Mouse (Mus musculus): Measurements from ENCODE around the gene Ccl9.
"Not testable (repeated sequence)": the region's sequence is repeated elsewhere in the genome, so short reads cannot be mapped to it uniquely, and the experiment has no call there.

Gene Ccl9

DNA sequence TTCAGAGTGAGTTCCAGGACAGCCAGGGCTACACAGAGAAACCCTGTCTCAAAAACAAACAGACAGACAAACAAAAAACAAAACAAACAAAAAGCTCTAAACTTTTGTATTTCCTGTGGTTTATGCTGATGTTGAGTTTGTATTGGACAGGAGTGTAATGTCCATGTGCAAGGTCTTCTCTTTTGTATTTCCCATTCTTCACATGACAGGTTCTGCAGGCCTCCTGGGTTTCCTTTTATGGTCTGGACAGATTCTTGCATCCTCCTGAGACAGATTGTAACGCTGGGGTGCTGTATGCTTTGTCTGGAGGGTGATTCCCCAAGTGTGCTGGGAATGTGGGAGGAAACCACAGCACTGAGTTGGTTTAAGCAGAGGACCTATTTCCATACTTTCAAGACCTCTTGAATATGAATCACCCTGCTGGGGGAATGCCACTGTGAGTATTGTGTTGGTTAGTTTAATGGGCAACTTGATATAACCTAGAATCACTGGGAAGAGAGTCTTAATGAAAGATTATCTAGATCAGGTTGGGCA is 2.3 kb upstream of the Ccl9 start:
- no peak for DNase-seq (ENCODE audit: low spot score)

DNA sequence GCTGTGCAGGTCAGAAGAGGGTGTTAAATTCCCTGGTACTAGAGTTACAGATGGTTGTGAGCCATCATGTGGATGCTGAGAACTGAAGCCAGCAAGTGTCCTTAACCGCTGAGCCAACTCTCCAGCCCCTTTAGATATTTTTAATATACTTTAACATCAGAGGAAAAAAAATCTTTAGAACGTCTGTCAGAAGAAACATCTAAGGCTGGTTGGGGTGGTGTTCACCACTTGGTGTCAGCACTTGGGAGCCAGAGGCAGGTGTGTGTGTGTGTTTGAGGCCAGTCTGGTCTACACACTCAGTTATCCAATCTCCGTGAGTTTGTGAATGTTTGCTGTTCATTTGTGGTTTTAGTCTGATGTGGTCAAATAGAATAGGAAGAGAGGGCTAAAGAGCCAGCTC is 563 bp upstream of the Ccl9 start:
- no peak for DNase-seq (ENCODE audit: low spot score)

- no peak for DNase-seq (ENCODE audit: low spot score)
Measured at GRCm38 (mm10) chr11:83576927-83577555, 1.4 kb downstream of the Ccl9 start.

DNA sequence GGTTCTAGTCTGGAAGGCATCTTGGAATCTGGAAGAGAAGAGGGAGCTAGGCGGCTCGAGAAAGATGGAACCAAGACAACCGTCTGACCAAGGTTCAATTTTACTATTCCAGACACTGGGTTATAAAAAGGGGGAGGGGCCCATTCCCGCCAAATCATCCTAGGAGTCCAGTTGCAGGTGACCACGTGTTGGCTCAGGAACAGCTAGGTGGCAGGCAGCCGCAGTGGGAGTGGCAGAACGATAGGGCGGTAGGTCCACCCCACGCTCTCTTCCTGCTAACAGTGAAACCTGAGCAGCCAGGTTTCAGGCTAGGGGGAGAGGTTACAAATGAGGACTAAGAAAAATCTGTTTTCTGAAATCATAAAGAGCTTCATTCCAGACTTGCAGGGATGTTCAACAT is 5.6 kb downstream of the Ccl9 start:
- no peak for DNase-seq (ENCODE audit: low spot score)

DNA sequence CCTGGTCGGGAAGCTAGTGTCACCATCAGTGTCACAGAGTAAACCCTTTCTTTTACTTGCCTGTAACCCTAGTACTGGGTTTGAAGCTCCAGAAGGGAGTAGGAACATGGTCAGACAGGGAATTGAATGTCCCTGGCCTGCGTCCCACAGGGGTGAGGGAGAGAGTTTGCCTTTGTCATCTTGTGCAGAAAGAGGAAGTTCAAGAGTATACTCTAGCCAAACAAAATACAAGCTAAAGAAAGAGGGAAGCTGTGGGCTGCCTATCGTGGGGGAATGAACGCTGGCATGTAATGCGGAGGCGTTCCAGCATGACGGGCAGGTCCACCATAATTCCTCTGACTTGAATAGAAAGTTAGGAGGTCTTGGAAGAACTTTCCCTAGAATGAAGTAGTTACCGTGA is 6.2 kb downstream of the Ccl9 start:
- no peak for DNase-seq (ENCODE audit: low spot score)

DNA sequence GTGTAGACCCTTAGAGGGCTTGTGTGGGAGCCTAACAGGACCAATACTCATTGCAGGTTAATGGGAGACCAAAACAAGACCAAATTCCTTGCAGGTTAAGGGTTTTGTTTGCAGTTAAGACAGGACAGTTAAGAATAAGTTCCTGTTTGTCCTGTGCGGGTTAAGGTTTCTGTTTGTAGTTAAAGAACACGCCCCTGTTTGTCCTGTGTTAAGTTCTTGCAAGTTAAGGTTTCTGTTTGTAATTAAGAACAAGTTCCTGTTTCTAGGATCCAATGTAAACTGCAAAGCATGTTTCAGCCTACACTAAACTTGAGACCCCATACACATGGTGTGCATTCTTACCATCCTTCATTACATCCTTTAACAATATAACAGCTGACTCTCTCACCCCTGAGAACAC is 8.2 kb downstream of the Ccl9 start:
- no peak for DNase-seq (ENCODE audit: low spot score)

GRCm38 (mm10) chr11:83569249-83569648 is 9.2 kb downstream of the Ccl9 start:
- DNase-seq (ENCODE audit: low spot score) = no peak

GRCm38 (mm10) chr11:83568786-83569185 is 9.7 kb downstream of the Ccl9 start:
- DNase-seq (ENCODE audit: low spot score) = no peak

DNA sequence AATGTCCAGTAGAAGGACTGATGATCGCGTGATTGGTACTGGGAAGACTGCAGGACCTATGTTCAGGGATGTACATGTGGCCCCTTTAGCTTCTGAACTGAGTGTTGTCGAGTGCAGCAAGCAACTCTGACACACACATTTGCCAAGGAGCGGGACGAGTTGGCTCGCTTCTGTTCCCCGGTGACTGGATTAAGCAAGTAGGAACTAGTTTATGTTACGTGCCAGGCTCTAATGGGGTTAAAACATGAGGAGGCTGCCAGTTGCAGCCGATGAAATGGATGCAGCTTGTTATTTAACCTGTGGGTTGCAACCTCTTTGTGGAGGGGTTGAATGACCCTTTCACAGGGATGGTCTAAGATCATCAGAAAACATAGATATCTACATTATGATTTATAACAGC is 10.4 kb downstream of the Ccl9 start:
- DNase-seq (ENCODE audit: low spot score) = no peak

DNA sequence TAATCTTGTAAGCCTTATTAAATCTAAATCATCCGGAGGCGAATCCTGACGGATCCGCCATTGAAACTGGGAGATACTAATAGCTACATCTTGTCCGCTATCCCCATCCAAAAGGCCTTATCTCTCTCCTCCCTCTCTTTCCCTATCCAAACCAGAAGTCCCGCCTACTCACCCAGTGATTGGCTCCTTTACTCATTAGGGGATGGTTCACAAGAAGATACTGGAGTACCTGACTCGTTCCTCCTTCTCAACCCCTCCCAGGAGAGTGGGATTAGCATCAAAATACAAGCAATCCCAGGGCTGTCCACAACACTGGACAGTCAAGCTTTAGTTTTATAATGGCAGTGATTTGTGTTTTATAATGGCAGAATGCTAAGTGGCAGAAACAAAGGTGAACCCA is 11.1 kb downstream of the Ccl9 start:
- no peak for DNase-seq (ENCODE audit: low spot score)

DNA sequence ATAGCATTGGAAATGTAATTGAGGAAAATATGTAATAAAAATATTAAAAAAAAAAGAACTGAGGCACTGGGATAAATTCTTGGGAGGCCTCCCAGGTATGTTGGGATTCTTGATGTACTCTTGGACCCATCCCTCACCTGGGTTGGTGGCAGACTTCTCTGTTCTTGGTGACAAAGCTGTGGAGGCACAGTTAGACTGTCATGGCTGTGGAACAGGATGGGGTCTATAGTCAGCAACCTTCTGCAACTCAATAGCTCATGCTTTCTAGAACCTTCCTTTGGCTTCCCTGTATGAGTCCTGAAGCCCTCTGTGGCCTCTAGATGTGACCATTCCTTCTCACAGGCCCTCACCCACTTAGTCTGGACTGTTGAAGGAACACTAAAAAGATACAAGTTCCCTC is 11.8 kb downstream of the Ccl9 start:
- DNase-seq (ENCODE audit: low spot score) = no peak

GRCm38 (mm10) chr11:83563754-83564153 is 14.7 kb downstream of the Ccl9 start:
- DNase-seq (ENCODE audit: low spot score) = no peak

- DNase-seq (ENCODE audit: low spot score) = no peak
Measured at GRCm38 (mm10) chr11:83562311-83562887, 16.0 kb downstream of the Ccl9 start.

DNA sequence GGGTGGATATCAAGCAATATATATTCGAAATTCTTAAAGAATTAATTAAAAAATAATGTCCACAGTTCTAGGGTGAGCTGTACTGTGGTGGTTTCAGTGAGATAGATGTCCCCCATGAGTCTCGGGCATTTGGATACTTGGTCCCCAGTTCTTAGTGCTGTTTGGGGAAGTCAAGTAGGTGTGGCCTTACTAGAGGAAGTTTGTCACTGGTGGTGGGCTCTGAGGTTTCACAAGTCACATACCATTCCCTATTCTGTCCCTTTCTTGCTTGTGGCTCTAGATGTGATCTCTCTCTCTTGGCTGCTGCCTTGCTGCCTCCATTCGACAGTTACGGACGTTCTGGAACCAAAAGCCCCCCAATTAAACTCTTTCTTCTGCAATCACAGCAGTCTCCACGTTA is 18.0 kb downstream of the Ccl9 start:
- DNase-seq (ENCODE audit: low spot score) = no peak

DNA sequence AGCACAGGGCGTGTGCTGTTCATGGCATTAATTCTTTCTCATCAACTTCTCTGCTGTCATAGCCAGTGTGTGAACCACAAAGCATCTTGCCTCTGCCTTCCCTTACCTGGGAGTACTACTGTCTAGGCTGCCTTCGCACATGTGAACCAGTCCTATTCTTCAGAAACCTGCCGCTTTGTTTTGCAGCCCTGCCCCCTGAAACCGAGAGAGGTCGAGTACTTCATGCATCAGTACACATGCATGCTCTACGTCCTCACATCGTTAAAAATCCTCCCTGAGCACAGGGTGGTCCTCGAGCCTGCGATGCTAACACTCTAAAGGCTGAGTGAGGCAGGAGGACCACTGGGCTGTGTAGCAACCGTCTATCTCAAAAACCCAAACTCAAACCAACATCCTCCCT is 21.4 kb downstream of the Ccl9 start:
- no peak for DNase-seq (ENCODE audit: low spot score)

DNA sequence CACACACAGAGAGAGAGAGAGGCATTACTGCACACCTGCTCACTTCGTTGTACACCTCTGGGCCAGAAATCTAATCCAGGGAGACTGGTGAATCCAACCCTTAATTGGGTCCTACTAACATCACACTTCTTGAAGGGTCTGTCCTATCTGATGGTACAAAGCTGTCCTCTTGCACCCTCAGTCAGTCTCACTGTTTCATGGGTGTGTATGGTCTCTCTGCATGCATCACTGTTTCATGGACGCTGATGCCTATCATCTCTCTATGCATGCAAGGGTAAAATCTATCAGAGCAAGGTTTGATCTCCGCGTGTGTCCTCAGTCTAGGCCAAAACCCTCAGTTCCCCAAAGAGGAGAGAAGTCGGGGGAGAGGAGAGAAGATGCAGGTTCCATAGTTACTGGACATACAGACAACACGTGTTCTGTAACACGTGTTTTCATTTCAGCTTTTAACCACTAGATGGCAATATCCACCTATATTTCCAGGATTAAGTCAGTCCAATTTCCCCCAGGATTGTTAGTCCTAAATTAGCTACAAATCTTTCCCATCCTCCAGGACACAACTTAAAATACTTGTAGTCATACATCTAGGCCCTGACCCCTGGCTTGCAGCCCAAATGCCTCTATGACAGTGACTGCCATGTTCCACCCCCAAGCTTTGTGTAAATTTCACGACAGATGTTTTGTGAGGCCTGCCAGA is 22.2 kb downstream of the Ccl9 start:
- DNase-seq (ENCODE audit: low spot score) = no peak

DNA sequence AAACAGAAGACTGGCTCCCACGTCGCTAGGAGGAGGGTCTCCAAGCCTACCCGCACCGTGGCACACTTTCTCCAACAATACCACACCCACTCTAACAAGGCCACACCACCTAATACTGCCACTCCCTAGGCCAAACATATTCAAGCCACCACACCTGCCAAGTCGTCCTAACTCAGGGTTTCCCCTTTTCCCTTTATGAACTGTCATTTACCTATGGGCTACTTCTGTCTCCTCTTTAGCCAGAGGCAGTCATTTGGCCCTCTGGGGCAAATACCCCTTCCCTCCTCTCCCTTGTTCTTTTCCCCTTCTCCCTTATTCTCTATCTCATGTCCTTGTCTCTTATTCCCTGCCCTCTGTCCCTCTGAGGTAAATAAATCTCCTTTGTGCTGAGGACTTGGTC is 26.8 kb downstream of the Ccl9 start:
- DNase-seq (ENCODE audit: low spot score) = no peak

GRCm38 (mm10) chr11:83551037-83551436 is 27.4 kb downstream of the Ccl9 start:
- not testable (repeated sequence) for DNase-seq (ENCODE audit: low spot score)

- DNase-seq (ENCODE audit: low spot score) = peak; percentile 29
Measured at GRCm38 (mm10) chr11:83550186-83550632, 28.2 kb downstream of the Ccl9 start.

- DNase-seq (ENCODE audit: low spot score) = no peak
Measured at GRCm38 (mm10) chr11:83544214-83544613, 34.2 kb downstream of the Ccl9 start.

DNA sequence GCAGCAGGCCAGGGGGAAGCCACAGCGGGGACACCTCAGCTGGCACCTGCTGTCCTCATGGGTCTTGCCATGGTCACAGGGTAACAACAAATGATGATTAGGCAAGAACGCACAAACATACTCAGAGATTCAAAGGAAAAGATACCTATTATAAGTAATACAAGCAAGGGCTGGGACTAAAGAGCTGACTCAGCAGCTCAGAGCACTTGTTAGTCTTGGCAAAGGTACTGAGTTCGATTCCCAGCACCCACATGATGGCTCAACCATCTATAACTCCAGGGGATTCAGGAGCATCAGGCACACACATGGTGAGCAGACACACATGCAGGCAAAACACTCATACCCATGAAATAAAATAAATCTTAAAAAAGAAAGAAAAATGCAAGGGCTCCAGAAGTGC is 37.0 kb downstream of the Ccl9 start:
- DNase-seq (ENCODE audit: low spot score) = no peak

- no peak for DNase-seq (ENCODE audit: low spot score)
Measured at GRCm38 (mm10) chr11:83540931-83541330, 37.5 kb downstream of the Ccl9 start.

- DNase-seq (ENCODE audit: low spot score) = no peak
Measured at GRCm38 (mm10) chr11:83538705-83539314, 39.6 kb downstream of the Ccl9 start.

All from T-cell, adult 2 months (primary cell).